Mouse (Mus musculus) limb, embryonic 13.5 days (tissue): ENCODE measurements around the gene Crat. TPM values are rescaled to one million over a fixed set of nuclear protein-coding genes. Genes with fewer than 3 reads are reported as not detected.

Experiments used
- ATAC-seq: fragments of 200-750 bp; cut with Nextera tagmentation; 2 replicates; pipeline ENCODE4 v1.8.0; 2017; ENCODE audit warnings: low read depth, moderate number of reproducible peaks, moderate TSS enrichment; ENCODE audit not compliant: low FRiP score
- H3K27ac ChIP-seq: fragments of 300-500 bp; sonication (generic); 2 replicates; pipeline ENCODE4 v1.5.1; 2015; ENCODE audit warnings: inconsistent platforms, mild to moderate bottlenecking, moderate library complexity
- H3K27me3 ChIP-seq: fragments of 300-500 bp; sonication (generic); 2 replicates; pipeline ENCODE4 v1.6.1; 2015; ENCODE audit warnings: mild to moderate bottlenecking, inconsistent platforms
- H3K36me3 ChIP-seq: fragments of 300-500 bp; sonication (generic); 2 replicates; pipeline ENCODE4 v1.6.1; 2015; ENCODE audit warnings: inconsistent platforms, mild to moderate bottlenecking, moderate library complexity
- H3K4me1 ChIP-seq: fragments of 300-500 bp; sonication (generic); 2 replicates; pipeline ENCODE4 v1.6.1; 2015; ENCODE audit warnings: inconsistent platforms
- H3K4me2 ChIP-seq: fragments of 300-500 bp; sonication (generic); replicated peaks from 2 replicates; pipeline ENCODE4 v1.6.1; 2015; ENCODE audit warnings: inconsistent platforms, mild to moderate bottlenecking, moderate library complexity
- H3K4me3 ChIP-seq: fragments of 300-500 bp; sonication (generic); 2 replicates; pipeline ENCODE4 v1.5.1; 2015; ENCODE audit warnings: moderate library complexity, mild to moderate bottlenecking, inconsistent platforms
- H3K9ac ChIP-seq: fragments of 300-500 bp; sonication (generic); 2 replicates; pipeline ENCODE4 v1.6.1; 2015; ENCODE audit warnings: mild to moderate bottlenecking, inconsistent platforms
- H3K9me3 ChIP-seq: fragments of 300-500 bp; sonication (generic); 2 replicates; pipeline ENCODE4 v1.6.1; 2016; ENCODE audit warnings: inconsistent platforms
- WGBS: fragments of 180-500 bp; shearing (Covaris S2); methylation state at CpG from one replicate; pipeline ENCODE4 v1.1.7; 2015; 5-methylcytosine and 5-hydroxymethylcytosine counted together
- microRNA-seq: library from miRNA; unstranded; fragments of <30 nt; microRNA quantifications from one replicate; pipeline ENCODE4, GENCODE M21; 2016
- polyA plus RNA-seq: library from polyadenylated mRNA; unstranded; fragments of >200 nt; fragmentation: Nextera tagmentation; extraction: Ambion mirVana; gene quantifications from 2 replicates; pipeline ENCODE4 v1.2.1, GENCODE M21; 2015

The Crat gene
- polyA plus RNA-seq, 1 experiment from 2014 or later, result 31.1 TPM

GRCm38 (mm10) chr2:30358533-30359531 is 56.8 kb downstream of the Crat start, which contains the start of gene Sh3glb2:
Sh3glb2 (minus strand) TSS chr2:30359337.
- Histone ChIP-seq H3K4me2 (peak within 1 kb of the TSS; percentile 92), H3K27me3 (no peaks in the 10 kb centered on the region), H3K4me1 (peaks cover 23% of the 10 kb centered on the region), H3K9me3 (no peaks in the 10 kb centered on the region), H3K36me3 (peaks cover 14% of the 10 kb centered on the region), H3K4me3 (peak within 1 kb of the TSS; percentile 75), H3K27ac (peak within 1 kb of the TSS; percentile 53; the same call in 1 of the 2 replicates), H3K9ac (peak within 1 kb of the TSS; percentile 89)
- 2% methylated on average over 55 of the region's 73 CpGs for WGBS
- peak; percentile 62 for ATAC-seq

GRCm38 (mm10) chr2:30357552-30358510 is 57.8 kb downstream of the Crat start:
- 57% methylated on average over 8 of the region's 8 CpGs for WGBS
- Histone ChIP-seq H3K4me1 (peaks cover 23% of the 10 kb centered on the region), H3K9me3 (no peaks in the 10 kb centered on the region), H3K36me3 (peaks cover 24% of the 10 kb centered on the region), H3K4me3 (peak overlapping the region; percentile 75), H3K4me2 (peak overlapping the region; percentile 92), H3K9ac (peak overlapping the region; percentile 89), H3K27ac (no peak overlapping the region), H3K27me3 (no peaks in the 10 kb centered on the region)
- ATAC-seq, result no peak

- Histone ChIP-seq H3K4me1 (peaks cover 23% of the 10 kb centered on the region), H3K4me2 (no peak overlapping the region), H3K9ac (peak overlapping the region; percentile 89; the same call in 1 of the 2 replicates), H3K27ac (no peak overlapping the region), H3K27me3 (no peaks in the 10 kb centered on the region), H3K4me3 (no peak overlapping the region), H3K9me3 (no peaks in the 10 kb centered on the region), H3K36me3 (peaks cover 31% of the 10 kb centered on the region)
- WGBS, result 71% methylated on average over 9 of the region's 9 CpGs
- ATAC-seq, result no peak
These were observed 58.7 kb downstream of the Crat start for GRCm38 (mm10) chr2:30356906-30357305.

GRCm38 (mm10) chr2:30356266-30356665 is 59.3 kb downstream of the Crat start:
- no peak overlapping the region for H3K4me3 ChIP-seq
- H3K9ac ChIP-seq, result 0 out of 2 replicates have a peak overlapping the region, but pooled peaks have one; percentile 32
- H3K4me1 ChIP-seq, result peaks cover 23% of the 10 kb centered on the region
- ATAC-seq, result no peak
- H3K27me3 ChIP-seq, result no peaks in the 10 kb centered on the region
- H3K9me3 ChIP-seq, result no peaks in the 10 kb centered on the region
- peaks cover 32% of the 10 kb centered on the region for H3K36me3 ChIP-seq
- 50% methylated on average over 4 of the region's 4 CpGs for WGBS
- H3K27ac ChIP-seq, result no peak overlapping the region
- H3K4me2 ChIP-seq, result no peak overlapping the region

- no peaks in the 10 kb centered on the region for H3K27me3 ChIP-seq
- ATAC-seq, result no peak
- WGBS, result 70% methylated on average over 4 of the region's 4 CpGs
- no peak overlapping the region for H3K27ac ChIP-seq
- H3K36me3 ChIP-seq, result peaks cover 36% of the 10 kb centered on the region
- H3K4me2 ChIP-seq, result no peak overlapping the region
- no peak overlapping the region for H3K4me3 ChIP-seq
- peak overlapping the region; percentile 32 for H3K9ac ChIP-seq
- peaks cover 23% of the 10 kb centered on the region for H3K4me1 ChIP-seq
- H3K9me3 ChIP-seq, result no peaks in the 10 kb centered on the region
These were observed 59.8 kb downstream of the Crat start for GRCm38 (mm10) chr2:30355861-30356260.

GRCm38 (mm10) chr2:30351149-30351548 is 64.5 kb downstream of the Crat start:
- WGBS, result 77% methylated on average over 2 of the region's 2 CpGs
- H3K27me3 ChIP-seq, result no peaks in the 10 kb centered on the region
- no peak overlapping the region for H3K9ac ChIP-seq
- no peak overlapping the region for H3K27ac ChIP-seq
- H3K36me3 ChIP-seq, result peaks cover 83% of the 10 kb centered on the region
- no peak for ATAC-seq
- no peaks in the 10 kb centered on the region for H3K9me3 ChIP-seq
- no peaks in the 10 kb centered on the region for H3K4me1 ChIP-seq
- no peak overlapping the region for H3K4me2 ChIP-seq
- no peak overlapping the region for H3K4me3 ChIP-seq

Small RNA genes lying within 50 kb of the gene (microRNA-seq; reads per million reads assigned to microRNA genes)
- not detected for gene Gm47292

Other genes with a start within 250 kb of the Crat start
- 17.2 and 19.2 TPM in 2 replicates for gene Endog, start 244.3 kb downstream of the Crat start, polyA plus RNA-seq
- 87.8 and 96.7 TPM in 2 replicates for gene Spout1, start 237.4 kb downstream of the Crat start, polyA plus RNA-seq
- gene Kyat1, start 210.0 kb downstream of the Crat start, polyA plus RNA-seq, result 7.8 and 8.1 TPM in 2 replicates
- gene Lrrc8a, start 178.1 kb downstream of the Crat start, polyA plus RNA-seq, result 49.1 and 51.6 TPM in 2 replicates
- 0.22 TPM in 1 of 2 replicates, not detected in the other for gene Gm28035, start 175.2 kb downstream of the Crat start, polyA plus RNA-seq
- 4.1 and 4.5 TPM in 2 replicates for gene Phyhd1, start 149.6 kb downstream of the Crat start, polyA plus RNA-seq
- gene Gm28038, start 134.8 kb downstream of the Crat start, polyA plus RNA-seq, result not detected in 2 replicates
- 30.8 and 32.0 TPM in 2 replicates for gene Dolk, start 129.5 kb downstream of the Crat start, polyA plus RNA-seq
- 33.7 and 41.2 TPM in 2 replicates for gene Nup188, start 129.4 kb downstream of the Crat start, polyA plus RNA-seq
- gene Sh3glb2, start 56.5 kb downstream of the Crat start, polyA plus RNA-seq, result 82.7 and 85.0 TPM in 2 replicates
- gene Miga2, start 51.6 kb downstream of the Crat start, polyA plus RNA-seq, result 24.3 and 26.6 TPM in 2 replicates
- 33.1 and 33.5 TPM in 2 replicates for gene Dolpp1, start 23.6 kb downstream of the Crat start, polyA plus RNA-seq
- 144 and 150 TPM in 2 replicates for gene Ptpa, start 226 bp upstream of the Crat start, polyA plus RNA-seq
- 2.9 and 3.0 TPM in 2 replicates for gene Ier5l, start 58.4 kb upstream of the Crat start, polyA plus RNA-seq
- gene Cstad, start 179.2 kb upstream of the Crat start, polyA plus RNA-seq, result 1.6 and 1.9 TPM in 2 replicates